Mouse (Mus musculus): ENCODE data around the gene Mapk14. TPM values are rescaled to one million over a fixed set of nuclear protein-coding genes. Genes with fewer than 3 reads are reported as not detected.

The Mapk14 gene
- total RNA-seq (2021) = 10 to 100 TPM; 60.8 to 63.8 TPM
- long read RNA-seq, experiment 1, transcript Mapk14-202 (12 exons, 3,548 nt) = major isoform, 63 of 79 reads
- long read RNA-seq, experiment 1, partial matches to known transcripts = 3 of 79 reads
- long read RNA-seq, experiment 1, other reads (novel, unspliced or antisense) = 10 of 79 reads
- long read RNA-seq, experiment 2, transcript Mapk14-202 (12 exons, 3,548 nt) = major isoform, 99 of 119 reads
- long read RNA-seq, experiment 2, partial matches to known transcripts = 4 of 119 reads
- long read RNA-seq, experiment 2, other reads (novel, unspliced or antisense) = 15 of 119 reads

DNA sequence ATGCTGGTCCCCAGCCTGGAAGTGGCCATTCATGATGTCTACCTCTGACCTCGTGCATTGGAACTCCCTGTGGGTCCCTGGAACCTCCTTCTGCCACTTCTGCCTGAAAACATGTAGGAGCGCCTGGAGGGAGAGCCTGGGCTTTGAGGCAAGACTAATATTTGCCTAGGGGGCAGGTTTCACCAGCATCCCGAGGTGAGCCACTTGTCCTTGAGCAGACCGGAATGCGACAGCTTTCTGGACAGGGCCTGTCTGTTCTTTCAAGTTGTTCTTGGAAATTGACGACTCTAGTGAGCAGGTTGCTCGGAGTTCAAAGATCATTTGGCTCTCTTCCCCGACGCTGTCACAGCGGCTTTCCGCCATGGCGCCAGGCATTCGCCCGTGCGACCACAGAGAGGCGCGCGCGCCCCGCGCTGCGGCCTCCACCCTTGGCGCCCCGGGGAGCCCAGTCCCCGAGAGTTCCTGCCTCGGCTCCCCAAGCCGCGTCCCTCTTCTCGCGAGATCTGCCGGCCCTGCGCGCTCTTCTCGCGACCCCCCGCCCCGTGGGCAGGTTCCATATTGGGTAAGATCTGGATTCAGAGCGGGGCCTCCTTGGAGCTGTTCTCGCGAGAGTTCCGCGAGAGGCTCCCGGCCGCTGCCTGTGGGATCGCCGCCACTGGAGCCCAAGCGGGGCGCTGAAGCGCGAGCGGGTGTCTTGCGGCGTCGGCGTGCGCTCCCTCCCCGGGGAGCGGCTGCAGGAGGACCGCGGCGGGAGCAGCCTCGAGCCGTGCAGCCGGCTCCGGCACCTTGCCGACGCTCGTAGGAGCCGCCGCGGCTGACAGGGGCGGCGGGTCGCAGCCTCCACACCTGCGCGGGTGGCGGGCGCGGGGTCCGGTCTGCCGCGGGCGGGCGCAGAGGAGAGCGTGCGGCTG is at the start of gene Mapk14:
Gene Mapk14, plus strand, starts transcription at position 554 of the 911 bp plus-strand sequence.
- intact Hi-C loops (cut with DNase I; ENCODE audit: low total_unique reads) = loop anchor here (10.0 kb wide), 1 partner anchor 64 kb away; no protein-coding TSS in a partner anchor
- peak; percentile 99 for DNase-seq

DNA sequence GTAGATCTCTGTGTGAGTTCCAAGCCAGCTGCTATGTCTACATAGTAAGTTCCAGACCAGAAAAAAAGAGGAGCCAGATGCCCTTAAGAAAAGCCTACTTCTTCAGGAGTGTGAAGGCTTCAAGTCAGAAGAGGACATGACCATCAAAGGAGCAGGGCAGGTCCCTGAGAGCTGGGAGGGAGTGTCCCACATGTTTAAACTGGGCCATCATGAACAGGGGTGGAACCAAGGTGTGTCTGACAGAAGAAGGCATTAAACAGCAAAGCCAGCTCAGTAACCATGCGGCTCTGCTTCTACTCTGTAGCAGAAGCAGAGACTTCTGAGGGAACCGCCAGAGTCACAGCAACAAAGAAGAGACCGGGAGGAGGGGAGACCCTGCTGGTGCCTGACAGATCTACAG is 47.4 kb upstream of the Mapk14 start:
- intact Hi-C loops (cut with DNase I; ENCODE audit: low total_unique reads) = no loop called here
- no peak for DNase-seq

DNA sequence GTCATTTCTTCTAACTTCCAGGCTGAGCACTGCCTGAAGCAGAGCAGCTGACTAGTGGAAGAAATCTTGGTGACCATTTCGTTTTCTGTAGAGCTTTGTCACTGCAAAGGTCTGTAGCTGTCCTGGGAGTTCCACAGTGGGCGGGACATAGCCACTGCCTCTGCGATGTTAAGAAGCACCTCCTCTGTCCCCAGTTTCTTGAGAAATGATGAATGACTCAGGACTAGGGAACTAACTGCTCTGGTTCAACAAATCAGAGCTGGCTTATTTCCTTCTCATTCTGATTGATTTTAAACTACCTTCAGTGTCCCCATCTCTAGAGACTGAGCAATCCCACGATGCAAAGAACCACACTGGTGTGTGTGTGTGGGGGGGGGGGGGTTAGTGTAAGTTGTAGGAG is 47.0 kb upstream of the Mapk14 start:
- intact Hi-C loops (cut with DNase I; ENCODE audit: low total_unique reads) = no loop called here
- no peak for DNase-seq

DNA sequence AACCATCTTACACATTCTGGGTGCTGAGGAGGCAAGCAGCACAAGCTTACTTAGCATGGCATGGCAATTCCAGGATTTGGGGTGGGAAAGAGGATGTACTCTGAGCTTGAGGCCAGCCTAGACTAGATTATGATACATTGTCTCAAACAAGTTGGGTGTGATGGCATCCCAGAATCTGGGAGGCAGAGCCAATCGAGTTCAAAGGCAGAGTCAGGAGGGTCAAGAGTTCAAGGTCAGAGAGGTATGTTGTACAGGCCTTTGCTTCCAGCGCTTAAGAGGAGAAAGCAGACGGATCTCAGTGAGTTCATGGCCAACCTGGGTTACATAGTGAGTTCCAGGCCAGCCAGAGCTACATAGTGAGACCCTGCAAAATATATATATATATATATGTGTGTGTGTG is 44.9 kb upstream of the Mapk14 start:
- intact Hi-C loops (cut with DNase I; ENCODE audit: low total_unique reads) = loop anchor here (5.0 kb wide), 1 partner anchor 54 kb away; no protein-coding TSS in a partner anchor

DNA sequence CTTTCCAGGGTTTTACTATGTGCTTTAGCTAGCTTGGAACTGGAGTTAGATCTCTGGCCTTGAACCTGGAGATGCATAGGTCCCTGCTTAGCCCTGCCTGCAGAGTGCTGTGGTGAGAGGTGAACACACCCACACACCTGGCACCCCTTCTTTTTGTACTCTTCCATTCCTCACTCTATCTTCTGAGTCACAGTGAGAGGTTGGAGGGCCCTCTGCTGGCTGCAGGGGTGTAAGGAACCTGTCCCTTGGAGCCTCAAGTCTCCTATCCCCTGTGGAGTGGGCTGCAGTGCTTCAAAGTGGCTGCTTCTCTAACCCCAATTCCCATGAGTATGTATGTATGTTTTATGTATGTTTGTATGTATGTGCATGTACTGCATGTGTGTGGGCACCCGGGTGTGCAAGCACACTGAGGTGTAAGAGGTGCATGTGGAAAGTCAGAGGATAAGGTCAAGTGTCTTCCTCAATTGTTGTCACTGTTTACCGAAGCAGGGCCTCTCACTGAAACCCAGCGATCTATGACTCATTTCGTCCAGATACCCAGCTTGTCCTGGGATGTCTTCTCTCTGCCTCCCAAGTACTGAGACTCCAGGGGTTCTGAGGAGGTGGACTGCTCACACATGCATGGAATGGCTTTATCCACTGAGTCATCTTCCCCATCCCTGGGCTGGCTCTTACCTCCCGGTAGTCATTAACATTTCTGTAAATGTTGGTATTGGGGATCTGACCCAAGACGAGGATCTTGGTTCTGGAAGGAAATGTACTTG is 42.3 kb upstream of the Mapk14 start:
- DNase-seq = no peak
- intact Hi-C loops (cut with DNase I; ENCODE audit: low total_unique reads) = loop anchor here (5.0 kb wide), 1 partner anchor 56 kb away; no protein-coding TSS in a partner anchor

More for the DNA sequence above, 44.9 kb upstream of the Mapk14 start:
- DNase-seq = no peak

DNA sequence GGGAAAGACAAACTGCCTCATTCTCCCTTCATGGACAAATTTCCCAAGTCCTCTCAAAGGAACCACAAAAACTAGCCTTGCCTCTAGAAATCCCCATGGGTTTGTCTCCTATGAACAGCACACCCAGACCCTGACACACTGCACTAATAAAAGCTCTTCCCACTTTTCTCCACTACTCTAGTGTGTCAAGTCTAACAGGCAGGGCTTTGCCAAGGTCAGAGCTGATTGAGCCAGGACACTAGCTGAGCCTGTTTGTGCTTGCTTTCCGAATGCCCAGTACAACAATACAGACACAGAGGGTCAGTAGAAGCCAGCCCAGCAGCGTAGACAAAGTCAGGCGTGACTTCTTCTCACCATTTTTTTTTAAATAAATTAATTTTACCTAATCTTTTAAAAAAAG is 40.9 kb upstream of the Mapk14 start:
- no peak for DNase-seq
- intact Hi-C loops (cut with DNase I; ENCODE audit: low total_unique reads) = no loop called here

DNA sequence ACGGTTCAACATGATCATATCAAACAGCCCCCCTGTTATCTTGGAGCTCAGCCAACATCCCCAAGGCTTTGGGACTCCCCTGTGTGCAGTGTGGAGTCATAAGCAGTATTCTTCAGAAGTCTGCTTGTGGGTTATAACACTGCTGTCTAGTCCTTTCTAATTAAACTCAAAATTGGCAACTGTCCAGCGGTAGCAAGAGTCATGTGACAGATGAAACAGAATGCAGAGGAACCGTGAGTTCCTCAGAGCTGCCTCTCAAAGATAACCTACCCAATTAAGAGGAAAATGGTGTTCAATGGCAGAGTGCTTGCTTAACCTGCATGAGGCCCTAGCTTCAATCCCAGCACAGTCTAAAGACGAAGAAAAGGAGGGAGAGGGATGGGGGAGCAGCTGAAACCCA is 33.2 kb upstream of the Mapk14 start:
- no peak for DNase-seq
- intact Hi-C loops (cut with DNase I; ENCODE audit: low total_unique reads) = no loop called here

DNA sequence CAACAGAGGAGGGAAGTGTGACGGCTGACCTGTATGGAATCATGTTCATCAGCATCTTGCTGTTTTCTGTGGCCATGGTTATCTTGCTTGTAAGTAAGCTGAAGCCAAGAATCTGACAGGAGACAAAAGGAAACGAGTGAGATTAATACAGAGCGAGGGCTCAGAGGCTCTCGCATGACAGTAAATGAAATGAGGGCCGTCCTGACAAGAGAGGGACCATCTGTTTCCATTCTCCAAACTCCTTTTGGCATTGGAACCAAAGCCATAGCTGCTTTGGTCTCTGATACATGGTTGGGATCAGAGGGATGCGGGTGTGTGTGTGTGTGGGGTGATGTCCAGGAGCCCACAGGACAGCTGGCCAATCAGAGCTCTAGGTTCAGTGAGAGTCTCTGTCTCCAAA is 31.6 kb upstream of the Mapk14 start:
- intact Hi-C loops (cut with DNase I; ENCODE audit: low total_unique reads) = no loop called here
- no peak for DNase-seq

DNA sequence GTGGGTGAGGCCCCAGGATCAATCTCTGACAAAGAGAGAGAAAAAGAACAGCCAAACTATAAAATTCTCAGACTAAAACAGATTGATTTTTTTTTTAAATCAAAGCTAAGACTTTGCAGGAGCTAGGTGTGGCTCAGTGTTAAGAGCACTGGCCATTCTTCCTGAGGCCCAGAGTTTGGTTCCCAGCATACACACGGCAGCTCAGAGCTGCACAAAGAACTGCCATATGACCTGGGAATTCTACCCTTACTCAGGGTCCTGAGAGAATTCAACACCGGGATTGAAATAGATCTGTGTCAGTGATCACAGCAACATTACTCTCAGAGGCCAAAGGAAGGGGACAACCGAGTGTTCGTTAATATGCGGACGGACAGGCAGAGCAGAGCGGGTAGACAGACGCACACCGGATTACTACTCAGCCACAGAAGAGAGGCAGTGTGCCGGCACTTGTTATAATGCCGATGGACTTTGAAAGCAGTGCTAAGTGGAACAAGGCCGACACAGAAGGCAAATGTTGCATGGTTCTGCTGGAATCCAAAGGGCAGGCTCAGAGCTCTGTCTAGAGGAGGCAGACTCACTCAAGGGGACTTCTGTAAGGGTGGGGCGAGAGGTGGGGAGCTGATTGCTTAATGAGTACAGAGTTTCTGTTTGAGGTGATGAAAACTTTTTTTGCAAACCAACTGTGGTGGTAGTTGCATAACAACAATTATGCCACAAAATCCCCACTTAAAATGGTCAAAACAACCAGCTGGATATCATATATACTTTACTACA is 8.6 kb upstream of the Mapk14 start:
- intact Hi-C loops (cut with DNase I; ENCODE audit: low total_unique reads) = no loop called here
- no peak for DNase-seq

DNA sequence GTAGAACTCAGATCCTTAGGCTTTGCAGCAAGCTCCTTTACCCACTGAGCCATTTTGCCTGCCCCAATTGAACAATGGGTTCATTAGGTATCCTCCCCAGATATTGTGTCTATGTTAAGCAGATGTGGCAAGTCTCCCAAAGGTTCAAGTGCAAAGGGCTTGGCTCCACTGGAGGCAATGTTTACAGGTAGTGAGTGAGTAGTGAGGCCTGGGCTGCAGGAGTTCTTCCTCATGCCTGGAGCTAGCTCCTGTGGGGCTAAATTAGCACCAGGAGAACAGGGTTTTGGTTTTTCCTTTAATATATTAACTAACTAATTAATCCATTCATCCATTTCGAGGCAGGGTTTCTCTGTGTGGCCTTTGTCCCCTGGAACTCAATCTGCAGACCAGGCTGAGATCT is 7.5 kb upstream of the Mapk14 start:
- no peak for DNase-seq
- intact Hi-C loops (cut with DNase I; ENCODE audit: low total_unique reads) = no loop called here

DNA sequence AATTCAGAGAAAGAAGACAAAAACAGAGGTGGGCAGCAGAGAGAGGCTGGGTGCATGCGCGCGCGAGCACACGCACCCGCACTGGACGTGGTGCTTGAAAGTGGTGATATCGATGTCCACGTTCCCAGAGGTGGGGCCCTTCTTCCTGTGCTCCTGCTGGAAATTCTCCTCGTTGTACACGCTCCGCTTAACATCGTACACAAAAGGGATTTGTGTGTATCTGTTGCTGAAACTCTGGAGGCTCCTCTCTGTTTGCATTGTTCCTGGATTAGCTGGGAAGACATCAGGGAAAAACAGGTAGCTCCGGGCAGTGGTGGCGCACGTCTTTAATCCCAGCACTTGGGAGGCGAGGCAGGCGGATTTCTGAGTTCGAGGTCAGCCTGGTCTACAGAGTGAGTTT is 6.5 kb upstream of the Mapk14 start:
- intact Hi-C loops (cut with DNase I; ENCODE audit: low total_unique reads) = no loop called here
- no peak for DNase-seq

DNA sequence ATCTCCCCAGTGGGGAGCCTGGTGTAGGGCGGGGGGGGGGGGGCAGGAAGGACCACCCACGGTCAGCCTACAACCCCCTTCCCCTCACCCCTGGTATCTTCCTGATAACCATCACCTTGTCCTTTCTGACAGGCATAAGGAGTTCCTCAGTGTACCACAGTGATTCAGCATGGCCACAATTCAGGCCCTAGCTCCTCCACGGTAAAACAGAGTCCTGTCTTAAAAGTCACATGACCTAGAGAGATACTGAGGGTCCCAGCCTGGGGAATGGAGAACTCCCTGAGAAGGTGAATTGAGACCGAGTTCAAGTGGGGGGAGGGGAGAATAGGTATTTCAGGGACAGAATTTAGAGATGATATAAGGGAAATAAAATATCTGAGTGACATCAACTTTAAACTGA is 3.8 kb upstream of the Mapk14 start:
- DNase-seq = no peak
- intact Hi-C loops (cut with DNase I; ENCODE audit: low total_unique reads) = no loop called here

DNA sequence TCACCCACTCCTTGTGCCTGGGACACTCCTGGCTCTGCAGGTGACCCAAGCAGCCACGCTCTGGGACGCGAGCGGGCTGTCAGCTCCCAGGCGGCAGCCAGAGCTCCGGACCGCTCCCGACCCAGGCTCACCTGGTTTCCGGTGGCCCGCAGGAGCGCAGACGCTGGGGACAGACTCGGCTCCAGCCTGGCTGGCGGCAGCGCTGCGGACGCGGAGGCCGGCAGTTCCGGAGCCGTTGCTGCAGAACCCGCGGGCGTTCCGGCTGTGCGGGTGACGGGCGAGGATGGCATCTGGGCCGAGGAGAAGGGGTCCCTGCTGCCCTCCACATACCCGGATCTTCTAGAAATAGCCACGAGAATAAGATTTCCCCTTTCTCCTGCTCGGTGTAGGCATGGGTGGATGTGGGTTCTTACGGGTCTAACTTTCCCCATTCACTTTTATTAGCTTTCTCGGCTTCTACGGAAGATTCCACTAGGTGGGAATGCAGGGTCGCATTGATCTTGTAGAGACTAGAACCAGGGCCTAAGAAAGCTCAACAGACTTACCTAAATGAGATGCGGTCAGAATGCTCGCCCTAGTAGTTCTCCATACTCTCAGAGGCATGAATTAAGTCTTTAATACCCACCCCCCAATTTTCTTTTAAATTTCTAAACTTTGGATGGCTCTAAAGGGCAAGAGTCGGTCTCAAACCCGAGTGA is 1.4 kb upstream of the Mapk14 start, which contains the start of gene Slc26a8:
Gene Slc26a8, minus strand, starts transcription at position 648 of the 698 bp plus-strand sequence.
- DNase-seq = no peak
- intact Hi-C loops (cut with DNase I; ENCODE audit: low total_unique reads) = loop anchor here (10.0 kb wide), 1 partner anchor 65 kb away; no protein-coding TSS in a partner anchor

DNA sequence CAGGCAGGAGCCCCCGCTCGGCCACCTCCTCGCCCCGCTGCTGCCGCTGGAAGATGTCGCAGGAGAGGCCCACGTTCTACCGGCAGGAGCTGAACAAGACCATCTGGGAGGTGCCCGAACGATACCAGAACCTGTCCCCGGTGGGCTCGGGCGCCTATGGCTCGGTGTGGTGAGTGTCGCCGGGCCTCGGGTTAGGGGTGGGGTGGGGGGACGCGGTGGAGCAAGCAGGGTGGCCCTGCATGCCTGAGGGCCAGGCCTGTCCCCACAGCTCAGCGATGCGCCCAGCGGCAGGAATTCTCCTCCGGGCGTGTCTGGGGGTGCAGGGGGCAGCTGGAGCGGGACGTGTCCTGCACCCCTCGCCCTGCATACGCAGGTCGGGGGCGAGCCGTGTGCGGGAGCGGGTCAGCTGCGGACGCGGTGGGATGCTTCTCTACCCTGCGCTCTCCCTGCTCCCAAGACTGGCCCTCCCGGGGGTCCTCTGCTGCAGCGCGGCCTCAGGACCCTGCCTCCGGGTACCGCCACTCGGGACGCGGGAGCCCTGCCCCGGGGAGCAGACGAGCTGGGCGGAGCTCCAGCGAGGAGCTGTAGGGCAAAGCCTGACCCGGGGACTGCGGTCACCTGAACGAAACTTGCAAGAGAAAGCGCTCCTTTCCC is 685 bp downstream of the Mapk14 start:
- intact Hi-C loops (cut with DNase I; ENCODE audit: low total_unique reads) = loop anchor here (10.0 kb wide), 1 partner anchor 63 kb away; no protein-coding TSS in a partner anchor
- peak; percentile 61 for DNase-seq

DNA sequence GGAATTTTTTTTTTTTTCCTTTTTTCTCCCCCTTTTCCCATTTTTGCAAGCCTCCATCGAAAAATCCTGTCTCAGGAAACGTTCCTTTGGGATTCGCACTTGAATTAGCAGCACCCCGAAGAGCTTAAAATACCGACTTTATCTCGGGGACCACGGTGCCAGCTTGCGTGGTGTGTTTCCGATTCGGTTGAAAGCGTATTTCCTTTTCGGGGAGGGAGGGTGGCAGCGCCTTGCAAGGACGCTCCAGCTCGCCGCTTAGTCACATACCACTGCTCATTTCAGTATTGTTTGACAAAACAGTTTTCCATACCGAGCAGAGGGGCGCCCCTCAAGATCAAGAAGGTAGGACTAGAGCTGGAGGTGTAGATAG is 1.2 kb downstream of the Mapk14 start:
- peak; percentile 25 for DNase-seq
- intact Hi-C loops (cut with DNase I; ENCODE audit: low total_unique reads) = loop anchor here (10.0 kb wide), 1 partner anchor 62 kb away; no protein-coding TSS in a partner anchor

DNA sequence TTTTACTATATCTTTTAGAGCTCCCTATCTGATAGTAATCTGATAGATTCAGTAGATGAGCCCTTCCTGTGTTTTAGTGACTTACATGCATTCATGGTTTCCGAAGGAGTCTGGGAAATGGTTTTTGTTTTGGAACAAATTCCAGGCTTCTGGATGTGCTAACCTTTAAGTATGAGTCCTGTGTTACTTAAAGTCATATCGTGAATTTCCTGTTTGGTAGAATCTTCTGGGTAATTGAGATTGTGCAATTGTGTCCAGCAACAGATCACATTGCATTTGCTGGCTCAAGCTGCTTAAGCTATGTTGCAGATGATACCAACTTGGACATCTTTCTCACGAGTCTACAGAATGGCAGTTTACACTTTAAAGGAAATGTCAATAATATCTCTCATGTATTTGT is 2.0 kb downstream of the Mapk14 start:
- intact Hi-C loops (cut with DNase I; ENCODE audit: low total_unique reads) = loop anchor here (10.0 kb wide), 1 partner anchor 62 kb away; no protein-coding TSS in a partner anchor
- no peak for DNase-seq

DNA sequence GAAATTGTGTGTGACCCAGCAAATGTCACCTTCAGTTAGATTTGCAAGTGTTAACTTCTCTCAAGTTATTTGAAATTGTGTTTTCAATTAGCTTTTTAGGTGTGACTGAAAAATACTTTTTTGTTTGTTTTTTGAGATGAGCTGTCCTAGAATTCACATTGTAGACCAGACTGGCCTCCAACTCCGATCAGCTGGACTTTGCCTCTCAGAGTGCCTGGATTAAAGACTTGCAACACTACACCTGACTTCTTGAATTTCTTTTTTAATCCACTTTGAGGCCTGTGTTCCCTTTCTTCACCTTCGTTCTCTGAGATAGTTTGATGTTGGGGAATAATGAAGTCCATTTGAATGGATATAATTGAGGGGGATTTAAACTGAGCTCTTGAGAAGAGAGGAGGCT is 2.9 kb downstream of the Mapk14 start:
- no peak for DNase-seq
- intact Hi-C loops (cut with DNase I; ENCODE audit: low total_unique reads) = loop anchor here (10.0 kb wide), 1 partner anchor 61 kb away; no protein-coding TSS in a partner anchor

DNA sequence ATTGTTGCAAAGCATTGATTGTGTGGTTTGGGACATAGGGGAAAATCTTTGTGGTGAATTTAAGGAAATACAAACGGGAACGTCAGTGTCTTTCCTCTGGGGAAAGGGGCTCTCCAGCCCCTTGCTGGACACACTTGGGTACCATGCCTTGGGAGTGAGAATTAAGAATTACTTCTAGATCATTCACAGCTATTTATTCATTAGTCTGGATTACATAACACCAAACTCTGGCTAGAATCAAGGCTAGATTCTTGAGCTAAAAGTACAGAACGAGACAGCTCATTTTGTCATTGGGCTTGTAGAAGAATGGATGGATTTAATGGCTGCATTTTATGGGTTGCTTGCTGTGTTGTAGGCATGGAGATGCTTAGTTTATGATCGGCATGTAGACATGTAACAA is 3.7 kb downstream of the Mapk14 start:
- intact Hi-C loops (cut with DNase I; ENCODE audit: low total_unique reads) = loop anchor here (10.0 kb wide), 1 partner anchor 60 kb away; no protein-coding TSS in a partner anchor

More for the DNA sequence above, 3.7 kb downstream of the Mapk14 start:
- no peak for DNase-seq
